Mouse (Mus musculus): ENCODE results near the gene Dock4.

DNA sequence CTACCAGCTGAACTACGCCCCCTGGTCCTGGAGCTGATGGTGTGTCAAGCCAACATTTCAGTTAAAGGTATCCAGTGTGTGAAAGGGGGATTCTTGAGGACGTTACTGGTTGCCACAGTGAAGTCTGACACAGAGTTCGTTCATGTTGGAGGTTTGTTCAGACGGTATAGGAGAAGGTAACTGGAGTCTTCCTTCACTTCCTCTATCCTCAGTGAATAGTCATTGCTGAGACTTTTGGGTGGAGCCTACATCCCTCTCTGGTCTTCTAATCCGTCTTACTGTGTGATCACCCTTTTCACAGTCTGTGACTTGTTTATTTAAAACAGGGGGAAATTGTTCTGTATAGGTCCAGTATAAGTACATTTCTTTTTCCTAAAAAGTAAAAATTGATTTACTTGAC lies 23.3 kb downstream of the Dock4 start:
- TF ChIP-seq POLR2A (IDR thresholded peaks at IDR 0.05; ENCODE audit: control insufficient read depth, low read depth, low read length), result no peak
- no peak for TF ChIP-seq CTCF (IDR thresholded peaks at IDR 0.05; ENCODE audit: control insufficient read depth, insufficient read depth, insufficient replicate concordance, low read depth, low read length)
